Mouse (Mus musculus): ENCODE data around the gene Eif2s3x.
"Not testable (repeated sequence)": the region's sequence is repeated elsewhere in the genome, so short reads cannot be mapped to it uniquely, and the experiment has no call there.

Gene Eif2s3x

DNA sequence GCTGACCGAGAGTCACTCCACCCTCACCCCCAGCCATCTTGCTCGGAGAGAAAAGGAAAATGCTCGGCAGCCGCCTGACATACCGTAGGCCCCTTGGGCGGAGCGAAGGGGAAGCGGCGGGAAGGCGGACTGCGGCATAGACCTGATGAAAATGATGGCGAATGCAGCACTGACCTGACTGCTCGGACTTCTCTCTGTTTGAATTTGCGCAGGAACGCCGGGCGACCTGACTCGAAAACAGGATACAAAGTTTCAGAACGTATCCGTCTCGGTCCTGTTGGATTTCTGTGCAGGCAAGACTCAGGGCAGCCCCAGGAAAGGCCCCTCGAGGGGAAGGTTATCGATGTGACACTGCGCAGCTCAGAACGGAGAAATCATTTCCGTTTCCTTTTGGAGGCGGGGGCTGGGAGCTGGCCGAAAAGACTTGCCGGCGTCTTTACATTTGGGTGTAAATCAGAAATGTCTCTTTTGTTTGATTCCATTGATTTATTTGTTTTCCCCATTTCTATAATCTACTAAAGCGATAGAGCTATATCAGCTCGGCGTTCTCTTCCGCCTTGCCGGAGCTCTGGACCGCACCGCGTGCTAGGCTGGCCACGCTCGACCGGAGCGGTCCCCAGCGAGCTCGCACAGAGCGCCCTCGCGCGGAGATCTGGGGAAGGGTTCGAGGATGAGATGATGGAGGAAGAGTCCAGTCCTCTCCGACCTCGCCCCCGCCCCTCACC is at the start of gene Eif2s3x:
Gene Eif2s3x, minus strand, starts transcription at position 266 of the 725 bp plus-strand sequence.
- peak; percentile 50 to 88 for DNase-seq (ENCODE audit: low spot score in 2 of 2)

- peak in 1 of 2 experiments; percentile 2 for DNase-seq (ENCODE audit: low spot score in 2 of 2)
Measured at GRCm38 (mm10) chrX:94235601-94236000, 22.9 kb upstream of the Eif2s3x start.

DNA sequence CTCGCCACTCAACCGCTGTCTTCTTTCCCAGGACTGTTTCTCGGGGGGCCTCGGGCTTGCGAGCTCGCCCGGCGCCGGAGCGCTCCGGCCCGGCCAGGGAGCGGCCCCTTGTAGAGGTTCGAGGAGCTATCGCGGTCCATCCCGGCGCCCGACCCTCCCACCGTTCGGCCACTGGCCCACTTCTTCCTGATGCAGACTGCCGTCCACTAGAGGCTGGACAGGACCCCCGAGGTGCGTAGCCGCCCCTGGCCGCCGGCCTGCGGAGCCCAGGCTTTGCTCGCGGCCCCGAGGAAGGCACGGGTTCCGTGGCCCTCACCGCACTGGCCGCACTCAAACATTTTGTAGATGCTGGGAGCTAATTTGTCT is 22.5 kb upstream of the Eif2s3x start:
- DNase-seq (ENCODE audit: low spot score in 2 of 2): peak in 1 of 2 experiments; percentile 1

DNA sequence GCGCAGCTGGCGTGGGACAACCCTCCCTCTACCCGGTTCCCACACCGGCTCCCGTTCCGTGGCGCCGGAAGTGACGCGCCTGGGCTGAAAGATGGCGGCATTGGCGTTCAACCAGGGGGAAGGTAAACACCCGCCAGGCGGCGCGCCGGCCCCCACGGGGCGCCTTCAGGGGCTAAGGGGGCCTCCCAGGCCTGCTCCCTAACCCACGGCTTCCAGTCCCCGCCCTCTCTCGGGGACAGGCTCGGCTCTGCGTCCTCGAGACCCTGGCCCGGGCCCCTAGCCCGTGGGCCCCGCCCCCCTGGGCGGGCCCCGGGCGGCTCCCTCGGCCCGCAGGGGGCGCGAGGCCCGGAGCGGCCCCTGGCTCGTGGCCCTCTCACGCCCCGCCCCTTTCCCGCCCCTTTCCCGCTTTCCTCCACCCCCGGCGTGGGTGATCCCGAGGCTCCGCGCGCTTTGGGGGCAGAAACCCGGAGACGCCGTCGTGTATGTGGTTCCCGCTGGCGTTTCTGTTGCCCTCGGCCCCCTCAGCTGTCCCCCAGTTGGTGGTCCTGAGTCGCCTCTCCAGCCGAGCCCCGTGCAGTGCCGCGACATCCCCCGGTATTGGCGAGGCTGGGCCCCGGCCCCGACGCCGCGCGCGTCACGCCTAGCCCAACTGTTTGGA is 22.0 kb upstream of the Eif2s3x start, which contains the start of gene Klhl15:
Gene Klhl15, plus strand, starts transcription at position 68 of the 658 bp plus-strand sequence.
- DNase-seq (ENCODE audit: low spot score in 2 of 2): peak; percentile 53 to 57

DNA sequence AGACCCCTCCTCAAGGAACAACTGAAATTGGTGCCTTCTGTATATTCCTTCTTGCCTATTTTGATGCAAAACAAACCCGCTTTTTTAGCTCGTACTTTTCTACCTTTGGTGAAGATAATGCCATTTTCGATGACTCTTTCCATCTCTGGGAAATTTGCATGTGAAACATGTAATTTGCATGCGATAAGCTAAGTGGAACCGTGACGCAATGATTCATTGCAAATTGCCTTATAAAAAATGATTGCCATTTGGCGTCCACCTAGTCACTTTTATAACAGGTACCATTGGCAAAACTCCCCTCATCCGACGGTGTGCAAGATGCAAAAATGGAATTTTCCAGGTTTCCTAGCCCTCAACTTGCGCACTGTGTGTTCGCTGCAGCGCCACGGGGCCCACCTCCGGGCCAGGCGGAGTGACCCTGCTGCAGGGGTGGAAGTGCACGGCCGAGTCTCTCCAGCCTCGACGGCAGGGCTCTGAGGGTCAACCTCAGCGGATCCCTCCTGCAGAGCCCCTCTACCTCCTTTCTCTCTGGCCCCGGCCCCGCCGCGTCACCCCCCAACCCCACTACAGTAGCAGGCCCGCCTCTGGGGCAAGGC is 21.4 kb upstream of the Eif2s3x start:
- no peak for DNase-seq (ENCODE audit: low spot score in 2 of 2)

GRCm38 (mm10) chrX:94233432-94233831 is 20.8 kb upstream of the Eif2s3x start:
- no peak for DNase-seq (ENCODE audit: low spot score in 2 of 2)

- no peak for DNase-seq (ENCODE audit: low spot score in 2 of 2)
Measured at GRCm38 (mm10) chrX:94213384-94213783, 722 bp upstream of the Eif2s3x start.

DNA sequence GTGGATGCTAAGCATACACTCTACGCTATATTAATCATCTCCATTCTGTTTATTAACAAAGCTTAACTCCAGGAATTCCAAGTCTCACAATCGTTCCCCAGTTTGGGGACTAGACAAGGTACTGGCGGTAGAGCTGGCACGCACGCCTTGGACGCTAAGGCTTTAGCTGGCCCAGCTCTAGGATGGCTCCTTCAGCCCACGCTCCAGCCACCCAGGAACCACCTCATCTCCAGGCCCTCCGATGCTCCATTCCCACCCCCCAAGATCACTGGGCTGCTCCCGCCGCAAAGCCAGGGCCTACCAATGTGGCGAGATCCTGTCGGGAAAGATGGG is 432 bp downstream of the Eif2s3x start:
- DNase-seq (ENCODE audit: low spot score in 2 of 2): no peak

GRCm38 (mm10) chrX:94197789-94198188 is 14.9 kb downstream of the Eif2s3x start:
- DNase-seq (ENCODE audit: low spot score in 2 of 2): peak in 1 of 2 experiments; percentile 43

DNA sequence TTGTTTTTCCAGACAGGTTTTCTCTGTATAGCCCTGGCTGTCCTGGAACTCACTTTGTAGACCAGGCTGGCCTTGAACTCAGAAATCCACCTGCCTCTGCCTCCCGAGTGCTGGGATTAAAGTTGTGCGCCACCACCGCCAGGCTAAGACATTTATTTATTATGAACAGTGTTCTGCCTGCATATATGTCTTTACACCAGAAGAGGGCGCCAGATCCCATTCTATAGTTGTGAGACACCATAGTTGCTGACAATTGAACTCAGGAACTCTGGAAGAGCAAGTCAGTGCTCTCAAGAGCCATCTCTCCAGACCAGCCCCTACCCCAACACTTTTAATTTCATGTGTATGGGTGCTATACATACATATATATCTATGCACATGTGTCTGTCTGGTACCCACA is 18.8 kb downstream of the Eif2s3x start:
- not testable (repeated sequence) for DNase-seq (ENCODE audit: low spot score in 2 of 2)

DNA sequence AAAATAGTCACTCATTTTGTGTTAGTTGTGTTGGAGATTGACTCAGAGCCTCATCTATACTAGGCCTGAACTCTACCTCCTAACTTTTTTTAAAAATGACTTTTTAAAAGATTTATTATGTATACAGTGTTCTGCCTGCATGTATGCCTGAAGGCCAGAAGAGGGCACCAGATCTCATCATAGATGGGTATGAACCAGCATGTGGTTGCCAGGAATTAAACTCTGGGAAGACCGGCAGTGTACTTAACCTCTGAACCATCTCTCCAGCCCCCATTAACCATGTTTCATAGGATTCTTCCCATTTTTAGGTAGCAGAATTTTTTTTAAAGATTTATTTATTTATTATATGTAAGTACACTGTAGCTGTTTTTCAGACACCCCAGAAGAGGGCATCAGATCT is 27.5 kb downstream of the Eif2s3x start:
- no peak for DNase-seq (ENCODE audit: low spot score in 2 of 2)

- DNase-seq (ENCODE audit: low spot score in 2 of 2): no peak
Measured at GRCm38 (mm10) chrX:94183814-94184213, 28.8 kb downstream of the Eif2s3x start.

GRCm38 (mm10) chrX:94177715-94178340 is 34.8 kb downstream of the Eif2s3x start:
- DNase-seq (ENCODE audit: low spot score in 2 of 2): peak; percentile 67 to 91

- no peak for DNase-seq (ENCODE audit: low spot score in 2 of 2)
Measured at GRCm38 (mm10) chrX:94169348-94169747, 43.3 kb downstream of the Eif2s3x start.

- no peak for DNase-seq (ENCODE audit: low spot score in 2 of 2)
Measured at GRCm38 (mm10) chrX:94152251-94152830, 60.3 kb downstream of the Eif2s3x start.

- DNase-seq (ENCODE audit: low spot score in 2 of 2): no peak
Measured at GRCm38 (mm10) chrX:94150471-94150870, 62.2 kb downstream of the Eif2s3x start.

DNA sequence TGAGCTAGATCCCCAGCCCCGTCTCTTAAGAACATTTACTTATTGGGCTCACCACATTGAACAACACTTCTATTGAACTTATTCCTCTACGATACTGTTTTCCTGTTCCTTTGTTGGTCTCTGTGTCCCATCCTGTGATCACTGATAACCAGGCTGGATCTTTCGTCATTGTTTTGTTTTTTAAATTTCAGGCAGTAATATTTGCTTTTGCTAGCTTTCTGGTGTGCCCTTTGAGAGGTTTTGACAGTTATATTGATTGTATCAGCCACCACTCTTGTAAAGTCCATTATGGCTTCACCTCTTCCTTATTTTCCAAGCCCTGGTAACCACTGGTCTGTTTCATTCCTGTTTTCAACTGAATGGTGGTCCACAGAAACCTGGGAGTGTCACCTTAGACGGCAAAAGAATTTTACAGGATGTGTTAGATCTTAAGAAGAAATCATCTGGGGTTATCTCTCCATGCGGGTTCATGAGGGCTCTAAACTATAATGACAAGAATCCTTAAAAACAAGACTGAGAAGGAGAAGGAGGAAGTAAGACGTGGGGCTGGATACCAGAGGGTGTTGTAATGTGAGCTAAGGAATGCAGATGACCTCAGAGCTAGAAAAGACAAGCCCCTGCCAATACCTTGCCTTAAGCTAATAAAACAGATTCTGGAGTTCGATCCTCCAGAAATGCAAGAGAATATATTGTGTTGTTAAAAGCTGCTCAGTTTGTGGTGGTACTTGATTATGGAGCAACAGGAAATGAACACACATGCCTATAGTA is 70.5 kb downstream of the Eif2s3x start:
- no peak for DNase-seq (ENCODE audit: low spot score in 2 of 2)

DNA sequence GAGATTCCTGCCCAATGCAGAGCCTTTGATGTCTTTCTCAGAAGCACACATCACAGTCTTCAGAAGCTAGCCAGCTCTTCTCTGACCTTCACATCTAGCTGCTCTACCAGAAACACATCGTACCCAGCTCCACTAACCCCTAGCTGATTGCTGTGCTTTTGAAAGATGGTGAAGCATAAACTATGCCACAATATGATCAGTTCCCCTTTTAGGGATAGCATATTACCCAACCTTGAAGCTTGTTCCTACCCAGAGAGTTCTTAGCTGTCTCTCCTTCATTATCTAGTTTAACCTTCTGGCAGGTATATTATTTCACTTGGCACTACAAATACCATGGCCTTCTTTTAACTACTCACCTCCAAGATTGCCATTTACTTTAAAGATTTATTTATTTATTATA is 72.6 kb downstream of the Eif2s3x start:
- no peak for DNase-seq (ENCODE audit: low spot score in 2 of 2)

All from frontal cortex, postnatal 25 days (tissue).